Mouse (Mus musculus): ENCODE results near the gene Grik5.

The Grik5 gene

DNA sequence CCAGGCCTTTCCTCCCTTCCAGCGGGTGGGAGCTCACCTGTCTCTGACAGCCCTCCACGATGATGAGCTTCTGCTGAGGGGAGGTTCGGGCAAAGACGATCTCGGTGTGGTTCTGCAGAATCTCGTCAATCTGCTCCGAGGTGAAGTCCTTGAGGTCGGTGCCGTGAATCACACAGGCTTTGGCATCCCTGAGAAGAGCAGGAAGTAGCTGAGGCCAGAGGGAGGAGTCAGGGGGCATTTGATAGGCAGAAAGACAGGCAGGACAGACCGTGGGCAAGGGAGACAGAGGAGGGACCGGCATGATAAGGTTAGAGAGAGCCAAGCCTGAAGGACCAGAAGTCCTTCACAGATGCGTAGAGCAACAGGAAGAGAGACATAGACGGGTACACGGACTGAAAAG, 84.2 kb downstream of the Grik5 start:
- in situ Hi-C loops (cut with MboI, MseI): loop anchor here (10.0 kb wide), 1 partner anchor 877 kb away; no protein-coding TSS in a partner anchor

GRCm38 (mm10) chr7:24985799-24986198, 86.3 kb downstream of the Grik5 start:
- in situ Hi-C loops (cut with MboI, MseI): loop anchor here (10.0 kb wide), 1 partner anchor 879 kb away; no protein-coding TSS in a partner anchor

DNA sequence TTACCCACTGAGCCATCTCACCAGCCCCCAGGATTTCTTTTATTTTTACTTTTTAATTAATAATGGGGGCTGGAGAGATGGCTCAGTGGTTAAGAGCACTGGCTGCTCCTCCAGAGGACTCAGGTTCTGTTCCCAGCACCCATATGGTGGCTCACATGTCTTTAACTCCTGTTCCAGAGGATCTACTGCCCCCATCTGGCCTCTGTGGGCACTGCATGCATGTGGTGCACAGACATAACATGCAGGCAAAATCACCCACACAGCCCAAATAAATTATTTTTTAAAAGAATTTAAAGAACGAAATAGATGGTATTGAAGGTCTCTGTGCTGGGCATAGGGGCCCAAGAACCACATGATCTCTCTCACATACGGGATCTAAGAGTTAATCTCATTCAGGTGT, 87.8 kb downstream of the Grik5 start:
- in situ Hi-C loops (cut with MboI, MseI): loop anchor here (10.0 kb wide), 1 partner anchor 880 kb away; no protein-coding TSS in a partner anchor

DNA sequence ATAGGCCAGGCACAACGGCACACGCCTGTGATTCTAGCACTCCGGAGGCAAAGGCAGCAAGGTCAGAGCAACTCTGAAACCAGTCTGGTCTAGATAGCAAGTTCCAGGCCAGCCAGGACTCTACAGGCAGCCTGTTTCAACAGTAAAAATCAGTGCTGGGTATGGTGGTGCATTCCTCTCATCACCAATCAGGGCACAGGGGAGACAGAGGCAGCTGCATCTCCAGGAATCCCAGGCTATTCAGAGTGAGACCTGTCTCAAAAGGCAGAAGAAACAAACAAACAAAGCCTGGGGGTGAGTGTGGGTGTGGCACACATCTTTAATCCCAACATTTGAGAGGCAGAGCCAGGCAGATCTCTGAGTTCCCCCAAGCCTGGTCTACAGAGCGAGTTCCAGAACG, 88.8 kb downstream of the Grik5 start:
- in situ Hi-C loops (cut with MboI, MseI): loop anchor here (10.0 kb wide), 1 partner anchor 881 kb away; no protein-coding TSS in a partner anchor

- in situ Hi-C loops (cut with MboI, MseI): loop anchor here (10.0 kb wide), 1 partner anchor 884 kb away; no protein-coding TSS in a partner anchor
These were observed 91.7 kb downstream of the Grik5 start for GRCm38 (mm10) chr7:24980439-24980838.

GRCm38 (mm10) chr7:24978781-24979180, 93.4 kb downstream of the Grik5 start:
- in situ Hi-C loops (cut with MboI, MseI): no loop called here

GRCm38 (mm10) chr7:24974893-24975595, 97.1 kb downstream of the Grik5 start:
- in situ Hi-C loops (cut with MboI, MseI): loop anchor here (5.0 kb wide), 1 partner anchor 88 kb away; no protein-coding TSS in a partner anchor

GRCm38 (mm10) chr7:24973902-24974301, 98.2 kb downstream of the Grik5 start:
- in situ Hi-C loops (cut with MboI, MseI): loop anchor here (5.0 kb wide), 1 partner anchor 87 kb away; no protein-coding TSS in a partner anchor

DNA sequence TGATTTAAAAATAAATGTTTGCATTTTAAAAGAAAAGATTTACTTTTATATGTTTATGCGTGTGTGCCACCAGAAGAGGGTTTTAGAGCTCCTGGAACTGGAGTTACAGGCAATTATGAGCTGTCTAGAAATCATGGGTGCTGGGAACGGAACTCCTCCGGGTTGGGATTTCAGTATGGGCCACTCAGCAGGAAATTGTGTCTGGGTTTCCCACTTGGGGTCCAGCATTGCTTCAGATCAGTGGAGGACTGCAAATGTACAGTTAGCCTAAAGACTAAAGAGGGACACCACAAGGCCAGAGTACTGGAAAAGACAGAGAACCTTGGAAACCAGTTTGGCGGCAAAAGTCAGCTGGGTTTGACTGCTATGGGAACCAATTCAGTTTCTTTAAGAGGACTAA, 98.9 kb downstream of the Grik5 start:
- in situ Hi-C loops (cut with MboI, MseI): loop anchor here (5.0 kb wide), 1 partner anchor 86 kb away; no protein-coding TSS in a partner anchor

DNA sequence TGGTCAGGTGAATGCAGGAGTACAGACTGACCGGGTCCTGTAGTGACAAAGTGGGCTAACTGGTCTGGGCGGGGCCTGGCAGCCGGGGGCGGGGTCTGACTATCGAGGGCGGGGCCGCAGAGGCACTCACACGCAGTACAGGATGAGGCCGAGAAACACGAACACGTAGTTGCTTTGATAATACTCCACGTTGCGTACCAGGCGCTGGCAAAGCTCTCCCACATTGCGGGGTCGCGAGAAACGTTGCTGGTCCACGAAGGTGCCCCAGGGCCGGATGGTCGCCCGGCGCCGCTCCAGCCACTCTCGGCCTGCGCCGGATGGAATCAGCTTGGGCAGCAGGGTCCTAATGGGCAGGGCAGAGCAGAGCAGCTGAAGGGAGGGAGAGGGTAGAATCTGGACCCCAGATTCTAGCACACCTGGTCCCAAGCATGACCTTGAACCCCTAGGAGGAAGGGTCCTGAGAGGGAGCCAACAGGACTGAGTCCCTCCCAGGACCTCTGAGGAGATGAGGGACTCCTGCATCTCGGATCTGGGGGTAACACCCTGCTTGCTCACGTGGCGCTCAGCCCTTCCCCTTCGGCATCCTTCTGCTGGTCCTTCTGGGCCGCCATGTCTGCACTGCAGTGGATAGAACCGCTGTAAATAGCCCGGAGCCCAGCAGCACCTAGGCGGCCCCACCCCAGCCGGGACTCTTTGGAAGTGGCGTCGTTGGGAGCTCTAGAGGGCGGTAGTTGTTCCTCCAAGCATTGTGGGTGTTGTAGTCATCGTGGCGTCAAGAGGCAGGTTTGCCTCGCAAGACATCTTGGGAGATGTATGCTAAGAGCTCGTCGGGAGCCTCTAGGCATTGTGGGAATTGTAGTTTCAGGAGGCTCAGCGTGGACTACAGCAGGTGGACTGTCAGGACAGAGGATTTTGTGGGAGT, 99.9 kb downstream of the Grik5 start, which contains the start of gene Rabac1:
Rabac1 (minus strand) TSS at position 783 of the 922 bp plus-strand sequence.
- in situ Hi-C loops (cut with MboI, MseI): loop anchor here (5.0 kb wide), 1 partner anchor 85 kb away; no protein-coding TSS in a partner anchor

DNA sequence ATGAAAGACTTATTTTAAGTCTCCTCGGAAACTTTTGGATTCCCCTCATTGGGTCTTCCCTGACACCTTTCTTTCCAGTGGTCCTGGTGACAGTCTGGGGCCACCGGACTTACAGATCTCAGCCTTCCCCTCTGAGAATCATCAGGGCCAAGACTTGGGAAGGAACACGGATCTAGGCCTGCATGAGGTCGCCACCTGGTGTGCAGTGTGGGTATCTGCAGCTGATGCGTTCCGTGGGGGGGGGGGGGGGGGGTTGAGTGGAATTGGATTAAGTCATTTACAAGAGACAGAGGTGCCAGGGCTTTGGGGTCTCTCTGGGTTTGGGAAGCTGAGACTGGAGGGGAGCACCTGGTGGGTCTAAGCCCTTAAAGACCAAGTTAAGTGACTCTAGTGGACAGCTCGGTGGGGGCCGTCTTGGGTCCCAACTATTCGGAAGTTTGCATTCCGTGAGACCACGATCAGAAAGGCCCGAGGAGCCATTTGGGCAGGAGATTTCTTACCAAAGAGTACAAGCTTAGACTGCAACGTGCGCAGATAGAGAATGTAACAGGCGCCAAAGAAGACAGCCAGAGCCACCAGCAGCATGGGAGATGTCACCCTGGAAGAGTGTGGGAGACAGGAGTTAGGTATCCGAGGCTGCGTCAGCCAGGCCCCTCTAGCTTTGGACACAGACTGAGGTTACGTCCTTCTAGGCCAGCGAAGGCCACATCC, 100.7 kb downstream of the Grik5 start:
- in situ Hi-C loops (cut with MboI, MseI): loop anchor here (5.0 kb wide), 1 partner anchor 84 kb away; no protein-coding TSS in a partner anchor

- in situ Hi-C loops (cut with MboI, MseI): loop anchor here (5.0 kb wide), 1 partner anchor 83 kb away; no protein-coding TSS in a partner anchor
These were observed 101.8 kb downstream of the Grik5 start for GRCm38 (mm10) chr7:24970341-24970740.

DNA sequence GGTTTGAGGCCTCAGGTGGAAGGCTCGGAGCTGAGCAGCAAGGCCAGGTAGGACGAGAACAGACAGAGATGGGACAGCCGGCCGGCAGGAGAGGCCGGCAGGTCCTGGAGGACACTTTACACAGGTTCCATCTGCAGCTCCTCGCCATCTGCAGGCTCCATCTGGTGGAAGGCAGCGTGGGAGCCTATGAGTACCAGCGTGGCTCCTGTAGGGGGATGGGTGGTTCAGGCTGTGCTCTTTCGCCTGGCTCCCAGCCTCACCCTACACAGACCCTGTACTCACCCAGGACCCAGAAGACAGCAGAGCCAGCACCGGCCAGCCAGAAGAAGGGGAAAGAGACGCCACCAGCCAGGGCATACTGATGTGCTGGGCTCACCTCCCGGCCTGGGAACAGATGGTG, 102.3 kb downstream of the Grik5 start:
- in situ Hi-C loops (cut with MboI, MseI): loop anchor here (5.0 kb wide), 2 partner anchors 83 to 148 kb away; no protein-coding TSS in a partner anchor

- in situ Hi-C loops (cut with MboI, MseI): loop anchor here (5.0 kb wide), 1 partner anchor 146 kb away; no protein-coding TSS in a partner anchor
These were observed 103.7 kb downstream of the Grik5 start for GRCm38 (mm10) chr7:24968463-24968862.

- in situ Hi-C loops (cut with MboI, MseI): loop anchor here (5.0 kb wide), 1 partner anchor 146 kb away; no protein-coding TSS in a partner anchor
These were observed 104.2 kb downstream of the Grik5 start for GRCm38 (mm10) chr7:24967966-24968365.

GRCm38 (mm10) chr7:24964897-24965535, 107.1 kb downstream of the Grik5 start:
- in situ Hi-C loops (cut with MboI, MseI): loop anchor here (5.0 kb wide), 1 partner anchor 143 kb away; no protein-coding TSS in a partner anchor

DNA sequence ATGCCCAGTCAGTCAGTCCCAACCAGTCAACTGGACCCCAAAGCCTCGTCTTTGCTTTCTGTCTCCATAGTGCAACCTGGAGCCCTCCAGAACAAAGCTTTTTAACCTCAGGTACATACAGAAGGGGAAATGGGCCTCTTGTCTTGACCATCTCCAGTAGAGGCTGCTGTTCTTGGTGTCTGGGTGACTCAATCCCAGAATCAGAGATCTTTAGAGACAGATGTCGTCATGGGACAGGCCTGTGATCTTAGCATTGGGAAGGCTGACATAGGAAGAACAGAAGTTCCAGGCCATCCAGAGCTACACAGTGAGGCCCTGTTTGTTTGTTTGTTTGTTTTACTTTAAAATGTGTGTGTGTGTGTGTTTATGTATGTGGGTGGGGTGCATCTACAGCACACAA, 107.9 kb downstream of the Grik5 start:
- in situ Hi-C loops (cut with MboI, MseI): no loop called here

Data from regulatory T cell (primary cell).